Mouse (Mus musculus): ENCODE measurements around the gene Adap1. TPM values are rescaled to one million over a fixed set of nuclear protein-coding genes. Genes with fewer than 3 reads are reported as not detected.

The Adap1 gene
- polyA plus RNA-seq, 1 experiment from 2014 or later, result 2.4 TPM

DNA sequence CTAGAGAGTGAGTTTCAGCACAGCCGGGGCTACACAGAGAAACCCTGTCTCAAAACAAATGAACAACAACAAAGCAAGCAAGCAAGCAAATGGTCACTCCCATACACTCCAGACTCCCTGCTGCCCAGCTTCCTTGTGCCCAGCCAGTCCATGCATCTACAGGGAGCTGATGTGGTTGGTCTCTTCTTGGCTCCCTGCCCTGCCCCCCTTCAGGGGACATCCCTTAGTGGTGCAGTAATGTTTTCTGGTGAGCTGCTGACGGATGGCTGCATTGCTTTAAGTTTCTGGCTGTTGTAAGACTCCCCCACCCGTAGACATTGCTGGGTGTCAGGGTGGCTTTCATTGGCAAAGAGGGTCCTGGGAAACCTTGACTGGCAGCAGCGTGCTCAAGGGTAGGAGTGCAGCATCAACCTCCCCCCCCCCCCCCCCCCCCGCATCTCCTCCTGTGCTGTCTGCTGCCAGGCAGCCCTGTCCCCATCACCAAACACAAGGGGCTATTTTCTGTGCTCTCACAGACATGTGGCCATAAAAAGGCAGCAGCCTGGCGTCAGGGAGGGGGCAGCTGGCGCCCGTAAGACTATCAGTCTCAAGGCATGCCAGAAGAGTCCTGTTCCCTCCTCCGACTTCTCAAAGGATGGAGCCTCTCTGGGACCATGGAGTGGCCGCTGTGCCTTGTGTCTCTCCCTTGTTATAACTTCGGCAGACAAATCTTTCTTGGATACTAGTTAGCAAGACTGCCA lies 43.9 kb downstream of the Adap1 start:
- ATAC-seq (ENCODE audit: insufficient number of reproducible peaks, insufficient read depth, low FRiP score, low TSS enrichment), result no peak
- H3K9me3 ChIP-seq, result no peaks in the 10 kb centered on the region
- WGBS, result 61% methylated on average over 10 of the region's 11 CpGs
- H3K4me3 ChIP-seq, result no peak overlapping the region
- H3K4me2 ChIP-seq (replicated peaks), result no peak overlapping the region
- no peaks in the 10 kb centered on the region for H3K36me3 ChIP-seq
- no peak overlapping the region for H3K9ac ChIP-seq
- H3K27me3 ChIP-seq, result no peaks in the 10 kb centered on the region
- no peak overlapping the region for H3K27ac ChIP-seq
- 0 out of 2 replicates have a peak, but pooled peaks cover 4% of the 10 kb centered on the region for H3K4me1 ChIP-seq

DNA sequence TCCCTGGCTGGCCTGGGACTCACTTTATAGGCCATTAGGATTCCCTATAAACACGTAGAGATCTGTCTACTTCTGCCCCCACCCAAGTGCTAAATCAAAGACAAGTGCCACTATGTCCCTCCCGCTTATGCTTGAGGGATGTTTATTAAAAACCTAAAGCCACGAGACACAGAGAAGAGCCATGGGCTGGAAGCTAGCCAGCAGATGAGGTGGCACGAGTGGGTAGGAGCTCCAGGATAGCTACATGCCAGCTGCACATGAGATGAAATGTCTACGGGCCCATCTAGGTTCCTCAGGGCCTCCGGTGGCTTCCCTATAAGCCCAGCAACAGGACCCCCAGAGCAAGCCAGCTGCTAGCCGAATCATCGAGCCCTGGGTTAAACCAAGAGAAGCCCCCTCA lies 48.1 kb downstream of the Adap1 start:
- Histone ChIP-seq H3K9me3 (no peaks in the 10 kb centered on the region), H3K27ac (no peak overlapping the region), H3K4me1 (0 out of 2 replicates have a peak, but pooled peaks cover under 1% of the 10 kb centered on the region), H3K27me3 (no peaks in the 10 kb centered on the region), H3K4me2 (replicated peaks) (no peak overlapping the region), H3K36me3 (no peaks in the 10 kb centered on the region), H3K4me3 (no peak overlapping the region), H3K9ac (no peak overlapping the region)
- 77% methylated on average over 8 of the region's 8 CpGs for WGBS
- no peak for ATAC-seq (ENCODE audit: insufficient number of reproducible peaks, insufficient read depth, low FRiP score, low TSS enrichment)

DNA sequence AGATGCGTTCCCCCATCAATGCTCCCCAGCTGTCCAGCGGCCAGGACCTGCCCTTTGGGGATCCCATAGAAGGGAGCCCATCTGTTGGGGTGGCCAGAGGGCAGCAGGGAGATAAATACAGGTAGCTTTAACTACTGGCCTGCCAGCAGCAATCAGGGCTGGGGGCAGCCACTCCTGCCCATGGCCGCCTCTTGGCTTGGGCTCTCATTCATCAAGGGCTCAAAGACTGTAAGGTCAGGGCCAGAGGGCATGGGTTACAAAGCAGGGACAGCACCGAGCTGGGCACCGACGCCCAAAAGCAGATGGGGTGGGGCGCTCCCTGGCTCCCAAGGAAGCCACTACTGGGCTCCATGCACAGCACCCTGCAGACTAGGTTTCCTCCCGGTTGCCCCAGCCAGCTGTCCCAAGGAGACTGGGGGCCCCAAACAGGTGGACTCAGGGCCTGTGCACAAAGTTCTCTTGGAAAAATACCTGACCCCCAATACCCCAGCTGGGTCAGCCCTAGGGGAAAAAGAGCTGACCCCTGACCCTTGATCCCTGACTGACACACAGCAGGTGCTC lies 53.3 kb downstream of the Adap1 start:
- Histone ChIP-seq H3K27me3 (no peaks in the 10 kb centered on the region), H3K4me3 (no peak overlapping the region), H3K27ac (no peak overlapping the region), H3K4me1 (0 out of 2 replicates have a peak, but pooled peaks cover 5% of the 10 kb centered on the region), H3K36me3 (peaks cover 23% of the 10 kb centered on the region), H3K4me2 (replicated peaks) (no peak overlapping the region), H3K9me3 (no peaks in the 10 kb centered on the region), H3K9ac (no peak overlapping the region)
- ATAC-seq (ENCODE audit: insufficient number of reproducible peaks, insufficient read depth, low FRiP score, low TSS enrichment), result no peak
- WGBS, result 41% methylated on average over 8 of the region's 8 CpGs

GRCm38 (mm10) chr5:139270806-139271521 lies 54.5 kb downstream of the Adap1 start:
- Histone ChIP-seq H3K9me3 (no peaks in the 10 kb centered on the region), H3K27me3 (no peaks in the 10 kb centered on the region), H3K4me1 (0 out of 2 replicates have a peak, but pooled peaks cover 5% of the 10 kb centered on the region), H3K4me3 (no peak overlapping the region), H3K27ac (no peak overlapping the region), H3K4me2 (replicated peaks) (no peak overlapping the region), H3K9ac (no peak overlapping the region), H3K36me3 (peaks cover 35% of the 10 kb centered on the region)
- ATAC-seq (ENCODE audit: insufficient number of reproducible peaks, insufficient read depth, low FRiP score, low TSS enrichment), result no peak
- WGBS, result 72% methylated on average over 16 of the region's 16 CpGs

DNA sequence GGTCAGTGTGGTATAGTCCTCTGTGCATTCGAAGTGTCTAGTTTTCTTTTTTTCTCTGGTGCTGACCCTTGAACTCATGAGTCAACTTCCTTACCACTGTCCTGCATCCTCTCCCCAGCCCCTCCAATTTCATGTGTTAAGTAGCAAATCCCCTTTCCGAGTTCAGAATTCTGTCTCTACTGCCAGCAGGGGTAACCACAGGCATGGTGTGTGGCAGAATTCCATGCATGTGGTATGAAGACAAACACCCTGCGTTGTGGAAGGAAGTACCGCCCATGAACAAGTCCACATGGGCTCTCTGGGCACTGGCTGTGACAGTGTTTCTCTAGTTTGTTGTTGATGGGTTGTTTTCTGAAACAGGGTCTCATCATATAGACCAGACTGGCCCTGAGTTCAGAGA lies 57.8 kb downstream of the Adap1 start:
- Histone ChIP-seq H3K36me3 (peaks cover 68% of the 10 kb centered on the region), H3K4me2 (replicated peaks) (no peak overlapping the region), H3K4me1 (0 out of 2 replicates have a peak, but pooled peaks cover 5% of the 10 kb centered on the region), H3K9ac (no peak overlapping the region), H3K27me3 (no peaks in the 10 kb centered on the region), H3K27ac (no peak overlapping the region), H3K4me3 (no peak overlapping the region), H3K9me3 (no peaks in the 10 kb centered on the region)
- WGBS, result 87% methylated on average over 4 of the region's 4 CpGs
- ATAC-seq (ENCODE audit: insufficient number of reproducible peaks, insufficient read depth, low FRiP score, low TSS enrichment), result no peak

DNA sequence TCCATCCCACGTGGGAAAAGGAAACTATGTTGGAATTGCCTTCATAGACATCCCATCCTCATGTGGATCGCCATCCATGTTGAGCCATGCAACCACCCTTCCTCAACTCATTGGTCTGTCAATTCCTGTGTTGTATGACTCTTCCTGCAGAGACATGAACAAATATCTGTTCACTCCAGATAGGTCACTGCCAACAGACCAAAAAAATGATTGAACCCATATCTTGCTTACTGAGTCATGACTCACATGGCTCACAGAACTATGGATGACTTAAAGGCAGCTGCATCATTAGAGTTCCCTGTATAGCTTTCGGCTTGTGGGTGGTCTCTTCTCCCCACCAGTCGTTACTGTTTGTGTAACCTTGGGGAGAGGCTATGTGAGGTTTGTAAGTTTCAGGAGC lies 64.0 kb downstream of the Adap1 start:
- H3K4me3 ChIP-seq, result no peak overlapping the region
- no peak for ATAC-seq (ENCODE audit: insufficient number of reproducible peaks, insufficient read depth, low FRiP score, low TSS enrichment)
- H3K4me2 ChIP-seq (replicated peaks), result no peak overlapping the region
- peaks cover 68% of the 10 kb centered on the region for H3K36me3 ChIP-seq
- H3K9me3 ChIP-seq, result no peaks in the 10 kb centered on the region
- H3K27me3 ChIP-seq, result no peaks in the 10 kb centered on the region
- H3K9ac ChIP-seq, result no peak overlapping the region
- no peak overlapping the region for H3K27ac ChIP-seq
- no peaks in the 10 kb centered on the region for H3K4me1 ChIP-seq
- 91% methylated on average over 4 of the region's 4 CpGs for WGBS

DNA sequence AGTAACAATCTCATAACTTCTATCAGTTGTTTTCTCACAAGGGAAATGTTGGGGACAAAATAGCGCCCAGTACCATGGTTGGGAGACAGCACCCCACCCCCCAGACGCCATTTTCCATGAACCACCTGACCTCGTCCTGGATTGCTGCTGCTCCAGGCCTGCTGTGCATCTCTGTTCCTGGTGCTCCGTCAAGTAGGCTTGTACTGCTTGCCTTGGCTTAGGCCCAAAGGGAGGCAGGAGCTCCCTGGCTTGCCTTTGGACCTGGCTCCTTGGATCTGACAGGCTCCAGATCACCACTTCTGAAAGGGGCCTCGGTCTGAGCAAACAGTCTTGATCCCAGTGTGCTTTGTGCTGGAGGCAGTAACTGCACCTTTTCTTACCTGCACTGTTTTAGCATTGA lies 65.6 kb downstream of the Adap1 start:
- Histone ChIP-seq H3K36me3 (peaks cover 53% of the 10 kb centered on the region), H3K4me3 (no peak overlapping the region), H3K4me1 (no peaks in the 10 kb centered on the region), H3K9ac (no peak overlapping the region), H3K4me2 (replicated peaks) (no peak overlapping the region), H3K9me3 (no peaks in the 10 kb centered on the region), H3K27ac (no peak overlapping the region), H3K27me3 (no peaks in the 10 kb centered on the region)
- ATAC-seq (ENCODE audit: insufficient number of reproducible peaks, insufficient read depth, low FRiP score, low TSS enrichment), result no peak
- 84% methylated on average over 5 of the region's 5 CpGs for WGBS

DNA sequence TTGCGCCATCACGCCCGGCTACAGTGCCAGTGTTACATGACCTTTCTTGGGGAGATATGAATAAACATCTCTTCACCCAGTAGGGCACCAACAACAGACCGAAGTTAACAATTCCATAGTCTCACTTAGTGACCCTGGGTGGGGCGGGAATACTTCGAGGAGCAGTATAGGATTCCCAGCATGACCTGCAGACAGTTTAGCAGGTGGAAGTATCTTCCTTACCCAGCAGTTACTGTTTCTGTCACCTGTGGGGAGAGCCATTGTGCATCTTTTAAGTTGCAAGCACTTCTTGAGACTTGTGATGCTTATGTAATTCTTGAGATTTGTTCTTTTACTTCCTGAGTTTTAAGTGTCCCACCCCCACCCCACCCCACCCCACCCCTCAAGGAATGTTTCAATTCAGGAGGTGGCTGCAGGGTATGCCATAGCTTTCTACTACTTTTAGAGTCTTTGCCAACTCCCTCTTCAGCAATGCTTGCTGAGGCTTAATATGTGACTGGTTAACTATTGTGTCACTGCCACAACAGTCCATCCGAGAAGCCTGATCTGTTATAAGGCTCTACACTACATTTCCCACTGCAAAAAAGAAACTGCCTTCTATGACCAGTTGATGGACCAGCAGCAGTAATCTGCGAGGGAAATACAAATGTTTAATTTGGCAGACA lies 66.9 kb downstream of the Adap1 start:
- peaks cover 39% of the 10 kb centered on the region for H3K36me3 ChIP-seq
- no peak overlapping the region for H3K4me3 ChIP-seq
- WGBS, result 92% methylated on average over 8 of the region's 8 CpGs
- no peak overlapping the region for H3K9ac ChIP-seq
- H3K4me1 ChIP-seq, result peaks cover 5% of the 10 kb centered on the region
- no peaks in the 10 kb centered on the region for H3K9me3 ChIP-seq
- no peak for ATAC-seq (ENCODE audit: insufficient number of reproducible peaks, insufficient read depth, low FRiP score, low TSS enrichment)
- no peak overlapping the region for H3K27ac ChIP-seq
- no peaks in the 10 kb centered on the region for H3K27me3 ChIP-seq
- H3K4me2 ChIP-seq (replicated peaks), result no peak overlapping the region

DNA sequence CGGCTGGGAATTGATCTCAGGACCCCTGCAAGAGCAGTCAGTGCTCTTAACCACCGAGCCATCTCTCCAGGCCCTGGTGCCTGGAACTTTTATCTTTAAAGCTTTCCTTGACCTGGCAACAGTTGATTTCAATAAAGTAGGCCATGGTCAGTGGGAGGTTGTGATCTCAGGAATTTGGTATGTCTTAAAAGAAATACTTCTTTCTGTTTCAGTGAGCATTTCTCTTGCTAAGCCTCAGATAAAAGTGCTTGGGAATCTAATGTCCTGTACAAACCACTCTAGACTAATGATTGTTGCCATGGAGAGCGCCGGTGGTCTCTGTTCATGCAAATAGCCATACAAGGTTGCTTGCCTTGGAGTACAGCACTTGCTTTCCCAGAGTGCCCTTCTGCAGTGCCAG lies 67.6 kb downstream of the Adap1 start:
- H3K4me1 ChIP-seq, result peaks cover 9% of the 10 kb centered on the region
- no peak for ATAC-seq (ENCODE audit: insufficient number of reproducible peaks, insufficient read depth, low FRiP score, low TSS enrichment)
- no peak overlapping the region for H3K9ac ChIP-seq
- WGBS, result 81% methylated on average over 4 of the region's 4 CpGs
- H3K4me3 ChIP-seq, result no peak overlapping the region
- peaks cover 32% of the 10 kb centered on the region for H3K36me3 ChIP-seq
- H3K27ac ChIP-seq, result no peak overlapping the region
- H3K27me3 ChIP-seq, result no peaks in the 10 kb centered on the region
- no peak overlapping the region for H3K4me2 ChIP-seq (replicated peaks)
- no peaks in the 10 kb centered on the region for H3K9me3 ChIP-seq

- Histone ChIP-seq H3K9me3 (no peaks in the 10 kb centered on the region), H3K4me3 (no peak overlapping the region), H3K27ac (no peak overlapping the region), H3K4me1 (peaks cover 9% of the 10 kb centered on the region), H3K27me3 (no peaks in the 10 kb centered on the region), H3K9ac (no peak overlapping the region), H3K36me3 (peaks cover 27% of the 10 kb centered on the region), H3K4me2 (replicated peaks) (no peak overlapping the region)
- 96% methylated on average over 1 of the region's 1 CpGs for WGBS
- ATAC-seq (ENCODE audit: insufficient number of reproducible peaks, insufficient read depth, low FRiP score, low TSS enrichment), result no peak
Observed at GRCm38 (mm10) chr5:139257265-139257664, 68.2 kb downstream of the Adap1 start.

GRCm38 (mm10) chr5:139256211-139256765 lies 69.1 kb downstream of the Adap1 start:
- WGBS, result 79% methylated on average over 3 of the region's 3 CpGs
- Histone ChIP-seq H3K27me3 (no peaks in the 10 kb centered on the region), H3K36me3 (peaks cover 17% of the 10 kb centered on the region), H3K27ac (no peak overlapping the region), H3K9me3 (no peaks in the 10 kb centered on the region), H3K9ac (no peak overlapping the region), H3K4me2 (replicated peaks) (no peak overlapping the region), H3K4me3 (no peak overlapping the region), H3K4me1 (peaks cover 9% of the 10 kb centered on the region)
- ATAC-seq (ENCODE audit: insufficient number of reproducible peaks, insufficient read depth, low FRiP score, low TSS enrichment), result no peak
